12 mouse cellular contexts compared by ENCODE assay signal in genomic region chr3:37378412-37378811, GRCm38 (mm10). TPM values are rescaled to one million over a fixed set of nuclear protein-coding genes. Genes with fewer than 3 reads are reported as not detected.
A peak's percentile ranks its signal among the peaks of the same experiment; 100 is the strongest.
DNase-seq lines count a peak whose midpoint lies in the region; ATAC-seq lines count a peak whose summit lies in the region.
"Had no signal": no experiment of that assay in that cellular context is flagged by ENCODE, and none has a peak within 500 bp of the region (broad histone marks: within the 10 kb centered on the region; RNA-seq: fewer than 3 reads in every experiment).

No protein-coding gene starts in this region.

- no peak overlapping the region for H3K4me3 ChIP-seq in kidney, embryonic 14.5 days (ENCODE audit: low read length)
- H3K4me3 ChIP-seq in forebrain, embryonic 16.5 days (replicated peaks; ENCODE audit: low read length) = no peak overlapping the region
- H3K4me3 ChIP-seq: intestine, embryonic 15.5 days; midbrain, embryonic 10.5 days; neural tube, embryonic 15.5 days had no signal

- no peak overlapping the region for H3K9ac ChIP-seq in kidney, embryonic 14.5 days (ENCODE audit: low read depth, low read length)
- no peak overlapping the region for H3K9ac ChIP-seq in forebrain, embryonic 16.5 days (replicated peaks; ENCODE audit: low read depth, low read length)
- H3K9ac ChIP-seq: intestine, embryonic 15.5 days; neural tube, embryonic 15.5 days had no signal

- no peak overlapping the region for H3K4me2 ChIP-seq in kidney, embryonic 14.5 days (replicated peaks; ENCODE audit: low read depth, low read length)
- no peak overlapping the region for H3K4me2 ChIP-seq in forebrain, embryonic 16.5 days (ENCODE audit: low read length)
- H3K4me2 ChIP-seq: intestine, embryonic 15.5 days; neural tube, embryonic 15.5 days had no signal

- no peaks in the 10 kb centered on the region for H3K36me3 ChIP-seq in kidney, embryonic 14.5 days (ENCODE audit: control insufficient read depth, insufficient read depth, low read length)
- no peaks in the 10 kb centered on the region for H3K36me3 ChIP-seq in forebrain, embryonic 16.5 days (ENCODE audit: control insufficient read depth, insufficient read depth)
- H3K36me3 ChIP-seq: intestine, embryonic 15.5 days; midbrain, embryonic 10.5 days; neural tube, embryonic 15.5 days had no signal

- ATAC-seq in kidney, embryonic 14.5 days (ENCODE audit: low FRiP score, low TSS enrichment) = peak; percentile 43
- no peak for ATAC-seq in cerebellum, adult (ENCODE audit: insufficient number of reproducible peaks, low FRiP score, low TSS enrichment)
- no peak for ATAC-seq in forebrain, embryonic 16.5 days
- ATAC-seq: intestine, embryonic 15.5 days had no signal

- H3K27ac ChIP-seq in kidney, embryonic 14.5 days (ENCODE audit: low read depth, low read length) = no peak overlapping the region; the same call in 1 of the 2 replicates
- H3K27ac ChIP-seq in forebrain, embryonic 16.5 days (ENCODE audit: low read length) = no peak overlapping the region
- H3K27ac ChIP-seq: intestine, embryonic 15.5 days; midbrain, embryonic 10.5 days; neural tube, embryonic 15.5 days had no signal

- DNase-seq in heart, postnatal 10 days = peak; percentile 39 to 43
- no peak for DNase-seq in heart, postnatal 25 days (ENCODE audit: low spot score)
- peak; percentile 67 for DNase-seq in adrenal gland, adult 8-10 months
- DNase-seq in lung, postnatal 10 days = peak; percentile 67
- no peak for DNase-seq in layer of hippocampus, adult 18-20 months (ENCODE audit: low spot score in 2 of 2)
- DNase-seq: cerebellum, adult 9-10 months had no signal

- no peaks in the 10 kb centered on the region for H3K9me3 ChIP-seq in kidney, embryonic 14.5 days (ENCODE audit: control insufficient read depth, low read length)
- no peaks in the 10 kb centered on the region; the same call in 1 of the 2 replicates for H3K9me3 ChIP-seq in forebrain, embryonic 16.5 days (ENCODE audit: control insufficient read depth, low read length)
- H3K9me3 ChIP-seq: intestine, embryonic 15.5 days; midbrain, embryonic 10.5 days; neural tube, embryonic 15.5 days had no signal

- H3K4me1 ChIP-seq in kidney, embryonic 14.5 days (ENCODE audit: control insufficient read depth, insufficient read depth, low read length) = 0 out of 2 replicates have a peak, but pooled peaks cover 5% of the 10 kb centered on the region
- no peaks in the 10 kb centered on the region; the same call in 1 of the 2 replicates for H3K4me1 ChIP-seq in forebrain, embryonic 16.5 days (replicated peaks; ENCODE audit: control insufficient read depth, insufficient read depth, low read length)
- H3K4me1 ChIP-seq: neural tube, embryonic 15.5 days had no signal

- WGBS in kidney, embryonic 14.5 days = 44% methylated on average over 6 of the region's 6 CpGs
- 76% methylated on average over 6 of the region's 6 CpGs for WGBS in forebrain, embryonic 16.5 days

- no peaks in the 10 kb centered on the region for H3K27me3 ChIP-seq in kidney, embryonic 14.5 days (ENCODE audit: control insufficient read depth, insufficient read depth, low read length)
- no peaks in the 10 kb centered on the region for H3K27me3 ChIP-seq in forebrain, embryonic 16.5 days (replicated peaks; ENCODE audit: control insufficient read depth, insufficient read depth, low read length)
- H3K27me3 ChIP-seq: intestine, embryonic 15.5 days; neural tube, embryonic 15.5 days had no signal

- intact Hi-C loops in heart, postnatal 10 days (cut with DNase I) = no loop called here
- intact Hi-C loops in heart, postnatal 25 days (cut with DNase I) = no loop called here

RNA-seq across cellular contexts. Expression of gene Fgf2, which starts 30.3 kb away (rescaled TPM):
- 1 to 10 TPM; 3.2 to 3.8 TPM for total RNA-seq in heart, postnatal 10 days (2021)
- 10 to 100 TPM in 1 of 2 experiments, 1 to 10 TPM in 1; 5.5 to 11.3 TPM for total RNA-seq in heart, postnatal 25 days (2021)
- 1 to 10 TPM; 3.9 to 9.8 (median 7.4) TPM for total RNA-seq in adrenal gland, adult 8-10 months (2022)
- polyA plus RNA-seq in kidney, embryonic 14.5 days (2014; fragmentation: Nextera tagmentation; extraction: Ambion mirVana) = 1.4 and 2.2 TPM in 2 replicates
- total RNA-seq in layer of hippocampus, adult 18-20 months (2021) = 10 to 100 TPM in 1 of 2 experiments, 1 to 10 TPM in 1; 8.4 to 11.4 TPM
- polyA plus RNA-seq in forebrain, embryonic 16.5 days (2015; fragmentation: Nextera tagmentation; extraction: Ambion mirVana) = 0.39 and 0.41 TPM in 2 replicates

RNA-seq across cellular contexts. Expression of gene Spata5, which starts 41.3 kb away (rescaled TPM):
- 10 to 100 TPM; 21.1 to 23.3 TPM for total RNA-seq in heart, postnatal 10 days (2021)
- total RNA-seq in heart, postnatal 25 days (2021) = 10 to 100 TPM; 11.9 to 13.7 TPM
- 10 to 100 TPM; 35.1 to 47.3 (median 38.7) TPM for total RNA-seq in adrenal gland, adult 8-10 months (2022)
- polyA plus RNA-seq in kidney, embryonic 14.5 days (2014; fragmentation: Nextera tagmentation; extraction: Ambion mirVana) = 31.9 and 45.3 TPM in 2 replicates
- total RNA-seq in layer of hippocampus, adult 18-20 months (2021) = 10 to 100 TPM; 26.8 to 31.0 TPM
- polyA plus RNA-seq in forebrain, embryonic 16.5 days (2015; fragmentation: Nextera tagmentation; extraction: Ambion mirVana) = 36.5 and 37.6 TPM in 2 replicates

RNA-seq across cellular contexts. Expression of gene Nudt6, which starts 41.6 kb away (rescaled TPM):
- total RNA-seq in heart, postnatal 10 days (2021) = 10 to 100 TPM; 18.2 to 24.2 TPM
- total RNA-seq in heart, postnatal 25 days (2021) = 10 to 100 TPM; 28.2 to 30.5 TPM
- 10 to 100 TPM; 16.4 to 21.7 (median 20.4) TPM for total RNA-seq in adrenal gland, adult 8-10 months (2022)
- 7.2 and 7.9 TPM in 2 replicates for polyA plus RNA-seq in kidney, embryonic 14.5 days (2014; fragmentation: Nextera tagmentation; extraction: Ambion mirVana)
- total RNA-seq in layer of hippocampus, adult 18-20 months (2021) = 1 to 10 TPM; 4.7 to 7.1 TPM
- polyA plus RNA-seq in forebrain, embryonic 16.5 days (2015; fragmentation: Nextera tagmentation; extraction: Ambion mirVana) = 5.0 and 6.6 TPM in 2 replicates

Comparison
In these comparisons a context has a peak if more than half of its experiments do, and no peak if none do; other contexts are left out.
1. DNase-seq: peak in heart, postnatal 10 days (2 of 2), adrenal gland, adult 8-10 months (single experiment) and lung, postnatal 10 days (single experiment); none in heart, postnatal 25 days (single experiment) and layer of hippocampus, adult 18-20 months (0 of 2).